Mouse (Mus musculus) bone marrow, adult 2 months (tissue): ENCODE data around the gene Bhlhe41.

Experiments used
- CTCF ChIP-seq: fragments of 200-500 bp; IDR thresholded peaks from 2 replicates; pipeline ENCODE4 v1.5.1; 2011; ENCODE audit warnings: low read length, control low read depth; ENCODE audit not compliant: control insufficient read depth, insufficient read depth
- POLR2A ChIP-seq: fragments of 200-500 bp; IDR thresholded peaks from 2 replicates; pipeline ENCODE4 v1.6.1; 2011; ENCODE audit warnings: low read depth, mild to moderate bottlenecking, control low read depth, low read length, borderline replicate concordance; ENCODE audit not compliant: control insufficient read depth

DNA sequence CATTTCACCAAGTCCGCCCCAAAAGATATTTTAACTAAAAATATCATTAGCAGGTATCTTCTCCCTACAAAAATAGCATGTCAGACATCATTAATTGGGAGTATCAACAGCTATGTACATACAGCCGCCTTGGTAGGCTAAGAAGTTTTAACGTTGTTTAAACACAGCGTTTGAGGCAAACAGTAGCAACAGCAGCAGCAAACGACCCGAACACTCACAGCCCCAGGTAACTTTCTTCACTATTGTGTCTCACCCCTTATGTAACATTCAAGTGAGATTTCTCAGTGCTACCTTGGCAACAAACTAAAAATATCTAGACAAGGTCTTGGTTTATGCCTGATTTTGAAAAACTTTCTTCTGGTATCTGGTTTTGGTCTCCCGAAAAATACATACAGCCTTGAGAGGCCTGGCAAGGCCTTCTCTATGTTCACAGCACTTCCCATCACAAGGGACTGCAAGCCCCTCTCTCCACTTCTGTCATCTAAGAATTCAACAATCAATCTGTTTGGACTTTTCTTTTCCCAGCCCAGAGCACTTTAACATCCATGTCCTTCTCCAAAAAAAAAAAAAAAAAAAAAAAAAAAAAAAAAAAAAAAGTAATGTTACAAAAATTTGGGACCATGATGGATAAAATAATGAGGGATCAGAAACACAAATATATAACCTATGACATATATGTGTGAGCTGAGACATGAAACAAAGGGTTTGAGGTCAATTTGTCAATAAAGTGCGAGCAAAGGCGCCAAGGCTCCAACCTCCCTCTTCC, 3.7 kb downstream of the Bhlhe41 start:
- TF ChIP-seq CTCF, result no peak
- TF ChIP-seq POLR2A, result no peak
